ENCODE assay signal across 19 mouse cellular contexts in genomic region chr9:104146683-104147082, GRCm38 (mm10).
"Had no signal": no experiment of that assay in that cellular context is flagged by ENCODE, and none has a peak within 500 bp of the region (broad histone marks: within the 10 kb centered on the region; RNA-seq: fewer than 3 reads in every experiment).

No protein-coding gene starts in this region.

- H3K27ac ChIP-seq: heart, adult 2 months; heart, embryonic 13.5 days; heart, embryonic 15.5 days; hindbrain, embryonic 10.5 days; hindbrain, embryonic 12.5 days; hindbrain, embryonic 14.5 days; intestine, embryonic 15.5 days; layer of hippocampus, adult 2 months; left cerebral cortex, adult 2 months; limb, embryonic 13.5 days; limb, embryonic 15.5 days; liver, embryonic 12.5 days had no signal

- H3K9me3 ChIP-seq: heart, embryonic 13.5 days; heart, embryonic 15.5 days; hindbrain, embryonic 10.5 days; hindbrain, embryonic 12.5 days; intestine, embryonic 15.5 days; limb, embryonic 13.5 days; limb, embryonic 15.5 days; liver, embryonic 12.5 days had no signal

- H3K9ac ChIP-seq: heart, embryonic 13.5 days; heart, embryonic 15.5 days; hindbrain, embryonic 12.5 days; hindbrain, embryonic 14.5 days; intestine, embryonic 15.5 days; limb, embryonic 13.5 days; limb, embryonic 15.5 days; liver, embryonic 12.5 days had no signal

- H3K27me3 ChIP-seq: heart, embryonic 13.5 days; heart, embryonic 15.5 days; hindbrain, embryonic 12.5 days; intestine, embryonic 15.5 days; limb, embryonic 13.5 days; limb, embryonic 15.5 days; liver, embryonic 12.5 days had no signal

- DNase-seq: gastrocnemius, postnatal 25 days; heart, adult 2 months; heart, postnatal 4 days; kidney, adult 18-20 months; kidney, adult 8-10 months; kidney, postnatal 10 days; kidney, postnatal 25 days; kidney, postnatal 4 days had no signal

- H3K4me3 ChIP-seq: heart, adult 2 months; heart, embryonic 13.5 days; heart, embryonic 15.5 days; hindbrain, embryonic 10.5 days; hindbrain, embryonic 12.5 days; intestine, embryonic 15.5 days; layer of hippocampus, adult 2 months; left cerebral cortex, adult 2 months; limb, embryonic 13.5 days; limb, embryonic 15.5 days; liver, embryonic 12.5 days had no signal

- H3K4me1 ChIP-seq: heart, embryonic 13.5 days; heart, embryonic 15.5 days; hindbrain, embryonic 10.5 days; hindbrain, embryonic 12.5 days; intestine, embryonic 15.5 days; limb, embryonic 13.5 days; limb, embryonic 15.5 days; liver, embryonic 12.5 days had no signal
